Mouse (Mus musculus) adrenal gland, adult 8-10 months (tissue): ENCODE data around the gene Dpyd. TPM values are rescaled to one million over a fixed set of nuclear protein-coding genes. Genes with fewer than 3 reads are reported as not detected.

Experiments
- DNase-seq: peaks from one replicate; pipeline ENCODE4 v3.0.0; 2022
- total RNA-seq, 4 experiments: library from RNA; stranded (reverse); gene quantifications; 2 replicates each; pipeline ENCODE4 v1.2.4; 2022

The Dpyd gene
- total RNA-seq, 4 experiments from 2014 or later = 15.6 to 22.7 (median 21.9) TPM

- no peak for DNase-seq
Observed at GRCm38 (mm10) chr3:119095223-119095886, 533.4 kb downstream of the Dpyd start.

GRCm38 (mm10) chr3:119126003-119126402, 564.1 kb downstream of the Dpyd start:
- DNase-seq = no peak

GRCm38 (mm10) chr3:119128076-119128475, 566.1 kb downstream of the Dpyd start:
- DNase-seq = no peak

GRCm38 (mm10) chr3:119143034-119143433, 581.1 kb downstream of the Dpyd start:
- no peak for DNase-seq

GRCm38 (mm10) chr3:119144788-119145187, 582.9 kb downstream of the Dpyd start:
- DNase-seq = no peak

GRCm38 (mm10) chr3:119154604-119155444, 592.9 kb downstream of the Dpyd start:
- no peak for DNase-seq

- DNase-seq = no peak
Observed at GRCm38 (mm10) chr3:119158670-119159069, 596.7 kb downstream of the Dpyd start.

- DNase-seq = no peak
Observed at GRCm38 (mm10) chr3:119165691-119166090, 603.8 kb downstream of the Dpyd start.

GRCm38 (mm10) chr3:119168166-119168565, 606.2 kb downstream of the Dpyd start:
- DNase-seq = no peak

GRCm38 (mm10) chr3:119168661-119169060, 606.7 kb downstream of the Dpyd start:
- no peak for DNase-seq

- no peak for DNase-seq
Observed at GRCm38 (mm10) chr3:119183261-119183660, 621.3 kb downstream of the Dpyd start.

GRCm38 (mm10) chr3:119194071-119194470, 632.1 kb downstream of the Dpyd start:
- no peak for DNase-seq

GRCm38 (mm10) chr3:119195613-119196012, 633.7 kb downstream of the Dpyd start:
- peak; percentile 10 for DNase-seq

GRCm38 (mm10) chr3:119220763-119221412, 659.0 kb downstream of the Dpyd start:
- no peak for DNase-seq

GRCm38 (mm10) chr3:119243181-119243580, 681.3 kb downstream of the Dpyd start:
- DNase-seq = no peak

- DNase-seq = no peak
Observed at GRCm38 (mm10) chr3:119256516-119256915, 694.6 kb downstream of the Dpyd start.

GRCm38 (mm10) chr3:119275241-119275640, 713.3 kb downstream of the Dpyd start:
- no peak for DNase-seq

GRCm38 (mm10) chr3:119280671-119281070, 718.7 kb downstream of the Dpyd start:
- DNase-seq = no peak

GRCm38 (mm10) chr3:119314693-119315092, 752.8 kb downstream of the Dpyd start:
- no peak for DNase-seq

- DNase-seq = no peak
Observed at GRCm38 (mm10) chr3:119329063-119329462, 767.1 kb downstream of the Dpyd start.

GRCm38 (mm10) chr3:119333335-119334305, 771.7 kb downstream of the Dpyd start:
- no peak for DNase-seq
